Mouse (Mus musculus) layer of hippocampus, adult 2 months (tissue): Measurements from ENCODE around the gene Gm17334. TPM values are rescaled to one million over a fixed set of nuclear protein-coding genes. Genes with fewer than 3 reads are reported as not detected.

ENCODE experiments used
- DNase-seq, 2 experiments: peaks; one replicate each; pipeline ENCODE4 v3.0.0; 2022; ENCODE audit warnings: low spot score in 2 of 2
- H3K27ac ChIP-seq: fragments of 200-600 bp; 2 replicates; pipeline ENCODE4 v1.8.1; 2022
- H3K4me3 ChIP-seq: fragments of 200-600 bp; 2 replicates; pipeline ENCODE4 v1.8.1; 2022; ENCODE audit warnings: mild to moderate bottlenecking
- CTCF ChIP-seq: fragments of 200-600 bp; conservative IDR thresholded peaks from 2 replicates; pipeline ENCODE4 v1.8.1; 2022; ENCODE audit warnings: antibody characterized with exemption, mild to moderate bottlenecking, moderate library complexity
- microRNA-seq, 2 experiments: library from miRNA; unstranded; fragments of <30 nt; microRNA quantifications; one replicate each; pipeline ENCODE4 v1.2.0; 2021
- total RNA-seq, 2 experiments: library from RNA; stranded (reverse); gene quantifications; 2 replicates each; pipeline ENCODE4 v1.2.3; 2021

Gm17334 gene
- total RNA-seq, 2 experiments from 2014 or later: 1.1 to 1.6 TPM

DNA sequence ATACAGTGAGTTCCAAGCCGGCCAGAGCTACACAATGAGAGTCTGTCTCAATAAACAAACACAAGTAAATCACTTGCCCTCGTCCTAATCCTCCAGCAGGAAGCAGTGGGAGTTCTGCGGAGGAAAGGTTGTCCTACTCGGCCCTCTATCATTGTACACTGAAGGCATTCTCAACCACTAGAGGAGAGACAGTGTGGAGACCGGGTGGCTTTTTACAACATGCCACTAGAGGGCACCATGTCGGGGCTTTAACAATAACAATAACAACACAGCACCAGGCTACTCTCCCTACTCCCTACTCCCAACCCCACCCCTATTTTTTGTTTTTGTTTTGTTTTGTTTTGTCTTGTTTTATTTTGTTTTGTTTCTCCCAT is 35.4 kb downstream of the Gm17334 start:
- peak; percentile 54 to 58 for DNase-seq
- H3K27ac ChIP-seq: peak overlapping the region; percentile 58
- peak; percentile 70 for TF ChIP-seq CTCF
- H3K4me3 ChIP-seq: no peak overlapping the region

DNA sequence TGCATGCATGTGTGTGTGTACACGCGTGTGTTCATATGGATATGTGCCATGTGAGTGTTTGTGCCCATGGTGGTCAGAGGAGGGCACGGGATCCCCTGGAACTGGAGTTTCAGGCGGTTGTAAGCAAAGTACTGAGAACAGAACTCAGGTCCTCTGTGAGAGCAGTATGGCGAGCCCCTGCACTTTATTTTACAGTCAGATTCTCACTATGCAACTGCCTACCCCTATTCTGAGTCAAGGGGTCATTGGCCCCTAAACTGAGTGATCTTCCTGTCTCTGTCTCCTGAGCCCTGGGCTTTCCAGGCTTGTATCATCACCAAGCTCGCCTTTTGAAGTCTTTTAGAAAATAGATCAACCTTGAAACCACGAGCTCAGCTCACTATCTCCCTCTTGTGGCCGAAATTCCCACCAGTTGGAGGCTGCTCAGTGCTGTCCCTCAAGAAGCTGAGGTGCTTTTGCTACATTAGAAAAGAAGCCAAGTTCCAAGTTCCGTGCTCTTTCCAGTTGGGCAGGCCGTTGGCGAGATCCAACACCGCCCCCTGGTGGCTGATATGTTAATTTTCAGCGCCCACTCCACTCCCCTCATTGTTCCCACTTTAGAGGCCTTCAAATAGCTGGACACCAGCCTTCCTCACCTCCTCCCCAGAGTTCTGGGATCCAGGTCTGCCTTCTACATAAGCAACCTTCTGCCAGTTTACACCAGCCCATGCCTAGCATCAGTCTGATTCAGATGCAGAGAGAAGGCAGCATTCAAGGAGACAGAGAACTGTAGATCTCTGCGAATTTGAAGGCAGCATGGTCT is 36.0 kb downstream of the Gm17334 start:
- peak; percentile 46 to 65 for DNase-seq
- no peak overlapping the region for H3K4me3 ChIP-seq
- TF ChIP-seq CTCF: peak; percentile 73
- peak overlapping the region; percentile 58 for H3K27ac ChIP-seq

GRCm38 (mm10) chr11:53735682-53736245 is 37.2 kb downstream of the Gm17334 start:
- TF ChIP-seq CTCF: peak; percentile 94
- H3K4me3 ChIP-seq: peak overlapping the region; percentile 39
- H3K27ac ChIP-seq: no peak overlapping the region
- peak; percentile 67 to 70 for DNase-seq

GRCm38 (mm10) chr11:53734970-53735681 is 37.9 kb downstream of the Gm17334 start:
- DNase-seq: no peak
- TF ChIP-seq CTCF: no peak
- H3K4me3 ChIP-seq: no peak overlapping the region
- no peak overlapping the region for H3K27ac ChIP-seq

DNA sequence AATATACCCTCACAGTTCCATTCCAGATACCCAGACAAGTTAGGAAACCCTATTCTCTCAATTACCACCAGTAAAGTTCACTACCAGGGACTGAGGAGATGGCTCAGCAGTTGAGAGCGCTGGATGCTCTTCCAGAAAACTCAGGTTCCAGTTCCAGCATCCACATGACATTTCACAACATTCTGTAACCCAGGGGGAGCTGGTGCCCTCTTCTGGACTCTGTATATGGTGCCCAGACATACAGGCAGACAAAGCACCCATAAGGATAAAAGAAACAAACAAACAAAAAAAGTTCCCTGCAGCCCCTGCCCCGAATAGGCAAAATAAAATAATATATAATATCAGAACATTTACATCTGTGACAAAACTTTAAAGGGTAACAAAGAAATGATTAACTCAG is 38.6 kb downstream of the Gm17334 start:
- no peak overlapping the region for H3K4me3 ChIP-seq
- DNase-seq: no peak
- no peak overlapping the region for H3K27ac ChIP-seq
- no peak for TF ChIP-seq CTCF

- no peak for DNase-seq
- no peak overlapping the region for H3K4me3 ChIP-seq
- peak; percentile 42 for TF ChIP-seq CTCF
- H3K27ac ChIP-seq: no peak overlapping the region
Measured at GRCm38 (mm10) chr11:53733824-53734223, 39.2 kb downstream of the Gm17334 start.

GRCm38 (mm10) chr11:53732244-53732643 is 40.7 kb downstream of the Gm17334 start:
- no peak for DNase-seq
- Histone ChIP-seq H3K4me3 (no peak overlapping the region), H3K27ac (no peak overlapping the region)
- no peak for TF ChIP-seq CTCF

- H3K27ac ChIP-seq: no peak overlapping the region
- DNase-seq: no peak
- no peak overlapping the region for H3K4me3 ChIP-seq
- TF ChIP-seq CTCF: no peak
Measured at GRCm38 (mm10) chr11:53731457-53731856, 41.5 kb downstream of the Gm17334 start.

Small RNA genes lying within 50 kb of the gene (microRNA-seq; reads per million reads assigned to microRNA genes)
- gene Mir7671: 0 reads per million in 2 experiments

Other genes starting within 250 kb of the Gm17334 start
- gene Kif3a, start 205.8 kb downstream of the Gm17334 start, total RNA-seq: 100 to 1,000 TPM; 130 to 133 TPM
- not detected for gene Il4, start 154.5 kb downstream of the Gm17334 start, total RNA-seq
- not detected for gene Il13, start 138.5 kb downstream of the Gm17334 start, total RNA-seq
- 10 to 100 TPM; 13.0 to 13.7 TPM for gene Rad50, start 65.9 kb downstream of the Gm17334 start, total RNA-seq
- gene Il5, start 52.4 kb downstream of the Gm17334 start, total RNA-seq: not detected
- 10 to 100 TPM in 1 of 2 experiments, 1 to 10 TPM in 1; 9.0 to 12.4 TPM for gene Irf1, start 3.2 kb downstream of the Gm17334 start, total RNA-seq
- 1 to 10 TPM; 8.5 to 8.9 TPM for gene Gm12216, start 86.1 kb upstream of the Gm17334 start, total RNA-seq
- gene Slc22a5, start 118.5 kb upstream of the Gm17334 start, total RNA-seq: 10 to 100 TPM; 10.7 to 12.4 TPM
- gene Slc22a21, start 207.1 kb upstream of the Gm17334 start, total RNA-seq: 1 to 10 TPM; 1.8 TPM